Mouse (Mus musculus) intestine, postnatal 0 days (tissue): Measurements from ENCODE around the gene Tnfsf12. TPM values are rescaled to one million over a fixed set of nuclear protein-coding genes. Genes with fewer than 3 reads are reported as not detected.

Source experiments
- ATAC-seq: fragments of 200-750 bp; cut with Nextera tagmentation; 2 replicates; pipeline ENCODE4 v1.8.0; 2017; ENCODE audit warnings: mild to moderate bottlenecking, moderate TSS enrichment, moderate library complexity
- H3K27ac ChIP-seq: fragments of 300-500 bp; sonication (generic); 2 replicates; pipeline ENCODE4 v1.5.1; 2014; ENCODE audit warnings: mild to moderate bottlenecking, low read depth, low read length, moderate library complexity
- H3K27me3 ChIP-seq: fragments of 300-500 bp; sonication (generic); replicated peaks from 2 replicates; pipeline ENCODE4 v1.6.1; 2014; ENCODE audit warnings: low read length, mixed read lengths; ENCODE audit not compliant: control insufficient read depth, insufficient read depth
- H3K36me3 ChIP-seq: fragments of 300-500 bp; sonication (generic); 2 replicates; pipeline ENCODE4 v1.6.1; 2014; ENCODE audit warnings: mild to moderate bottlenecking, moderate library complexity; ENCODE audit not compliant: control insufficient read depth, insufficient read depth
- H3K4me1 ChIP-seq: fragments of 300-500 bp; sonication (generic); replicated peaks from 2 replicates; pipeline ENCODE4 v1.6.1; 2014; ENCODE audit warnings: antibody characterized with exemption, low read length, mixed read lengths; ENCODE audit not compliant: control insufficient read depth, insufficient read depth
- H3K4me2 ChIP-seq: fragments of 300-500 bp; sonication (generic); replicated peaks from 2 replicates; pipeline ENCODE4 v1.6.1; 2014; ENCODE audit warnings: low read depth, mild to moderate bottlenecking, moderate library complexity
- H3K4me3 ChIP-seq: fragments of 300-500 bp; sonication (generic); 2 replicates; pipeline ENCODE4 v1.5.1; 2014; ENCODE audit warnings: low read depth, low read length
- H3K9ac ChIP-seq: fragments of 300-500 bp; sonication (generic); 2 replicates; pipeline ENCODE4 v1.6.1; 2014; ENCODE audit warnings: mild to moderate bottlenecking, low read depth, low read length
- H3K9me3 ChIP-seq: fragments of 300-500 bp; sonication (generic); 2 replicates; pipeline ENCODE4 v1.6.1; 2016; ENCODE audit warnings: mixed run types; ENCODE audit not compliant: control insufficient read depth
- CTCF ChIP-seq: sonication (generic); IDR thresholded peaks from 2 replicates; pipeline ENCODE4 v1.5.1; 2016; ENCODE audit warnings: low read depth, mild to moderate bottlenecking, control low read depth, antibody characterized with exemption, moderate library complexity
- WGBS: fragments of 180-500 bp; shearing (Covaris S2); extraction: QIAGEN DNeasy Blood & Tissue Kit; methylation state at CpG from one replicate; pipeline ENCODE4 v1.1.7; 2014; 5-methylcytosine and 5-hydroxymethylcytosine counted together
- polyA plus RNA-seq: library from polyadenylated mRNA; unstranded; fragments of >200 nt; fragmentation: Nextera tagmentation; extraction: Ambion mirVana; gene quantifications from 2 replicates; pipeline ENCODE4 v1.2.1, GENCODE M21; 2015

Gene Tnfsf12
- polyA plus RNA-seq, 1 experiment from 2014 or later: 7.2 TPM

- H3K9me3 ChIP-seq: no peaks in the 10 kb centered on the region
- no peak for ATAC-seq
- H3K27me3 ChIP-seq: no peaks in the 10 kb centered on the region
- 0 out of 2 replicates have a peak, but pooled peaks have one; percentile 27 for TF ChIP-seq CTCF
- H3K4me3 ChIP-seq: no peak overlapping the region
- H3K9ac ChIP-seq: no peak overlapping the region
- H3K36me3 ChIP-seq: no peaks in the 10 kb centered on the region
- 72% methylated on average over 6 of the region's 6 CpGs for WGBS
- no peak overlapping the region for H3K4me2 ChIP-seq
- no peak overlapping the region for H3K27ac ChIP-seq
- no peaks in the 10 kb centered on the region for H3K4me1 ChIP-seq
Observed at GRCm38 (mm10) chr11:69719423-69719822, 23.8 kb upstream of the Tnfsf12 start.

GRCm38 (mm10) chr11:69718661-69719060 is 23.0 kb upstream of the Tnfsf12 start:
- Histone ChIP-seq H3K4me2 (peak overlapping the region; percentile 13; the same call in 1 of the 2 replicates), H3K27me3 (no peaks in the 10 kb centered on the region), H3K36me3 (no peaks in the 10 kb centered on the region), H3K9ac (no peak overlapping the region), H3K9me3 (no peaks in the 10 kb centered on the region), H3K4me1 (no peaks in the 10 kb centered on the region), H3K27ac (no peak overlapping the region), H3K4me3 (no peak overlapping the region)
- ATAC-seq: no peak
- TF ChIP-seq CTCF: no peak
- WGBS: 17% methylated on average over 15 of the region's 15 CpGs

GRCm38 (mm10) chr11:69716953-69717352 is 21.3 kb upstream of the Tnfsf12 start:
- Histone ChIP-seq H3K27ac (no peak overlapping the region), H3K4me1 (no peaks in the 10 kb centered on the region), H3K4me2 (no peak overlapping the region), H3K9me3 (no peaks in the 10 kb centered on the region), H3K9ac (no peak overlapping the region), H3K27me3 (no peaks in the 10 kb centered on the region), H3K36me3 (no peaks in the 10 kb centered on the region), H3K4me3 (no peak overlapping the region)
- no peak for TF ChIP-seq CTCF
- WGBS: 71% methylated on average over 4 of the region's 4 CpGs
- no peak for ATAC-seq

GRCm38 (mm10) chr11:69715929-69716328 is 20.3 kb upstream of the Tnfsf12 start:
- Histone ChIP-seq H3K4me2 (no peak overlapping the region), H3K36me3 (no peaks in the 10 kb centered on the region), H3K27me3 (no peaks in the 10 kb centered on the region), H3K9ac (no peak overlapping the region), H3K4me3 (no peak overlapping the region), H3K27ac (no peak overlapping the region), H3K9me3 (no peaks in the 10 kb centered on the region), H3K4me1 (no peaks in the 10 kb centered on the region)
- WGBS: 11% methylated on average over 5 of the region's 5 CpGs
- no peak for ATAC-seq
- no peak for TF ChIP-seq CTCF

- H3K27ac ChIP-seq: no peak overlapping the region
- TF ChIP-seq CTCF: peak; percentile 74
- no peaks in the 10 kb centered on the region for H3K4me1 ChIP-seq
- 55% methylated on average over 9 of the region's 9 CpGs for whole genome bisulfite sequencing
- H3K9me3 ChIP-seq: no peaks in the 10 kb centered on the region
- H3K9ac ChIP-seq: no peak overlapping the region
- no peaks in the 10 kb centered on the region for H3K27me3 ChIP-seq
- no peaks in the 10 kb centered on the region for H3K36me3 ChIP-seq
- no peak overlapping the region for H3K4me2 ChIP-seq
- no peak for ATAC-seq
- no peak overlapping the region for H3K4me3 ChIP-seq
Observed at GRCm38 (mm10) chr11:69715482-69715881, 19.8 kb upstream of the Tnfsf12 start.

GRCm38 (mm10) chr11:69714636-69715329 is 19.1 kb upstream of the Tnfsf12 start:
- no peaks in the 10 kb centered on the region for H3K36me3 ChIP-seq
- H3K4me3 ChIP-seq: no peak overlapping the region
- H3K4me2 ChIP-seq: no peak overlapping the region
- ATAC-seq: peak; percentile 31; the same call in 1 of the 2 replicates
- H3K9me3 ChIP-seq: no peaks in the 10 kb centered on the region
- H3K9ac ChIP-seq: no peak overlapping the region
- H3K27me3 ChIP-seq: no peaks in the 10 kb centered on the region
- no peaks in the 10 kb centered on the region for H3K4me1 ChIP-seq
- no peak for TF ChIP-seq CTCF
- 65% methylated on average over 18 of the region's 18 CpGs for WGBS
- H3K27ac ChIP-seq: no peak overlapping the region
